Mouse (Mus musculus): ENCODE results near the gene Slc9a8. TPM values are rescaled to one million over a fixed set of nuclear protein-coding genes. Genes with fewer than 3 reads are reported as not detected.

The Slc9a8 gene
- polyA plus RNA-seq, 1 experiment: 47.7 TPM

DNA sequence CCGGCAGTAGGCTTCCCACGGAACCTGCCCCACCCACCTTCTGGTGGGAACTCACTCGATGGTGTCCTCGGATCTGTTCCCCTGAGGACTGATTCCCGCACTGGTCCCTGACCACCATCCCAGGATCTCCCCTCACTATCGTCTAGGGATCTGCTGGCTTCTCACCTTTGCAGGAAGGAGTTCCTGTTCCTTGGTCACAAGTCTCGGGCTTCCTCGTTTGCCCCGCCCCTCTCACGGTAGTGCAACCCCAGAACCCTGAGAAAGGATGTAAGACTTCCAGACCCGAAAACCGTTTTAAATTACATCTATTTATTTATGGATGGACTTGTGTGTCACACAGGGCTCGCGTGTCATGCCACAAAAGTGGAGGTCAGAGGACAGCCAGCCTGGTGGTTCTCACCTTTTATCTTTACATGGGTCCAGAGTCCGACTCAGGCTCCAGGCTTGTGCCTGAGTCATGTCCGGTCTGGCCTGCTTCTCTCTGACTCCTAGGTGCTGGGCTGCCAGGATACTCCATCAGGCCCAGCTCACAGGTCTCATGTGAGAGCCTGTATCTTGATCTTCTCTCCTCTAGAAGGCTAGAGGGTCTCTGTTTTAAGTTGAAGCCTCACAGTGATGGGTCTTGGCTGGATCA, 14.1 kb upstream of the Slc9a8 start:
- Histone ChIP-seq H3K27me3 (ENCODE audit: control insufficient read depth, insufficient read depth, low read length) (no peaks in the 10 kb centered on the region), H3K27ac (ENCODE audit: insufficient read depth, low read length) (no peak overlapping the region), H3K4me3 (ENCODE audit: extremely low read depth, insufficient read depth, insufficient read length) (no peak overlapping the region), H3K36me3 (ENCODE audit: control insufficient read depth, insufficient read depth, low read length) (no peaks in the 10 kb centered on the region), H3K4me1 (ENCODE audit: control insufficient read depth, insufficient read depth, insufficient read length) (no peaks in the 10 kb centered on the region)
- no peak for TF ChIP-seq POLR2A (IDR thresholded peaks at IDR 0.05; ENCODE audit: low read depth, low read length)
- TF ChIP-seq CTCF (IDR thresholded peaks at IDR 0.05; ENCODE audit: extremely low read depth, insufficient read depth, insufficient read length, insufficient replicate concordance): no peak
- DNase-seq (ENCODE audit: low read depth in 1 of 2, low spot score in 2 of 2): no peak
- 90% methylated on average over 16 of the region's 16 CpGs for WGBS

- H3K27ac ChIP-seq (ENCODE audit: insufficient read depth, low read length): no peak overlapping the region
- no peak for TF ChIP-seq POLR2A (IDR thresholded peaks at IDR 0.05; ENCODE audit: low read depth, low read length)
- TF ChIP-seq CTCF (IDR thresholded peaks at IDR 0.05; ENCODE audit: extremely low read depth, insufficient read depth, insufficient read length, insufficient replicate concordance): no peak
- 87% methylated on average over 5 of the region's 5 CpGs for WGBS
- no peaks in the 10 kb centered on the region for H3K27me3 ChIP-seq (ENCODE audit: control insufficient read depth, insufficient read depth, low read length)
- H3K36me3 ChIP-seq (ENCODE audit: control insufficient read depth, insufficient read depth, low read length): no peaks in the 10 kb centered on the region
- no peaks in the 10 kb centered on the region for H3K4me1 ChIP-seq (ENCODE audit: control insufficient read depth, insufficient read depth, insufficient read length)
- no peak for DNase-seq (ENCODE audit: low read depth in 1 of 2, low spot score in 2 of 2)
- H3K4me3 ChIP-seq (ENCODE audit: extremely low read depth, insufficient read depth, insufficient read length): no peak overlapping the region
These were observed 7.1 kb upstream of the Slc9a8 start for GRCm38 (mm10) chr2:167414461-167414860.

- TF ChIP-seq POLR2A (IDR thresholded peaks at IDR 0.05; ENCODE audit: low read depth, low read length) (no peak), CTCF (IDR thresholded peaks at IDR 0.05; ENCODE audit: extremely low read depth, insufficient read depth, insufficient read length, insufficient replicate concordance) (no peak)
- 84% methylated on average over 9 of the region's 9 CpGs for WGBS
- Histone ChIP-seq H3K27ac (ENCODE audit: insufficient read depth, low read length) (no peak overlapping the region), H3K4me3 (ENCODE audit: extremely low read depth, insufficient read depth, insufficient read length) (no peak overlapping the region), H3K36me3 (ENCODE audit: control insufficient read depth, insufficient read depth, low read length) (no peaks in the 10 kb centered on the region), H3K27me3 (ENCODE audit: control insufficient read depth, insufficient read depth, low read length) (no peaks in the 10 kb centered on the region), H3K4me1 (ENCODE audit: control insufficient read depth, insufficient read depth, insufficient read length) (no peaks in the 10 kb centered on the region; the same call in 1 of the 2 replicates)
- DNase-seq (ENCODE audit: low read depth in 1 of 2, low spot score in 2 of 2): no peak
These were observed 5.4 kb upstream of the Slc9a8 start for GRCm38 (mm10) chr2:167415970-167416563.

DNA sequence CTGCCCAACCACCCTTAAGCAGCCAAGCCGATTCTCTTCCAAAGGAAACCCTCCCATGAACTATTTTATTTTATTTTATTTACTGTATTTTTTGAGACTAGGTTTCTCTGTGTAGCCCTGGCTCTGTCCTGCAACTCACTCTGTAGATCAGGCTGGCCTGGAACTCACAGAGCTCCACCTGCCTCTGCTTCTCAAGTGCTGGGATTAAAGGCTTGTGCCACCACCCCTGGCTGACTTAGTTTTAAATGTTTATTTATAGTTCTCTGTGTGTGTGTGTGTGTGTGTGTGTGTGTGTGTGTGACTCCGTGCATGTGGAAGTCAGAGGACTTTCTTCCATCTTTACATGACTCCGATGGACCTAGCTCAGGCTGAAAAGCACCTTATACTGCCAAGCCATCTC, 4.5 kb upstream of the Slc9a8 start:
- Histone ChIP-seq H3K36me3 (ENCODE audit: control insufficient read depth, insufficient read depth, low read length) (no peaks in the 10 kb centered on the region), H3K4me3 (ENCODE audit: extremely low read depth, insufficient read depth, insufficient read length) (no peak overlapping the region), H3K27ac (ENCODE audit: insufficient read depth, low read length) (no peak overlapping the region), H3K27me3 (ENCODE audit: control insufficient read depth, insufficient read depth, low read length) (no peaks in the 10 kb centered on the region), H3K4me1 (ENCODE audit: control insufficient read depth, insufficient read depth, insufficient read length) (peaks cover under 1% of the 10 kb centered on the region; the same call in 1 of the 2 replicates)
- WGBS: 93% methylated on average over 3 of the region's 3 CpGs
- no peak for TF ChIP-seq CTCF (IDR thresholded peaks at IDR 0.05; ENCODE audit: extremely low read depth, insufficient read depth, insufficient read length, insufficient replicate concordance)
- TF ChIP-seq POLR2A (IDR thresholded peaks at IDR 0.05; ENCODE audit: low read depth, low read length): no peak
- DNase-seq (ENCODE audit: low read depth in 1 of 2, low spot score in 2 of 2): no peak

DNA sequence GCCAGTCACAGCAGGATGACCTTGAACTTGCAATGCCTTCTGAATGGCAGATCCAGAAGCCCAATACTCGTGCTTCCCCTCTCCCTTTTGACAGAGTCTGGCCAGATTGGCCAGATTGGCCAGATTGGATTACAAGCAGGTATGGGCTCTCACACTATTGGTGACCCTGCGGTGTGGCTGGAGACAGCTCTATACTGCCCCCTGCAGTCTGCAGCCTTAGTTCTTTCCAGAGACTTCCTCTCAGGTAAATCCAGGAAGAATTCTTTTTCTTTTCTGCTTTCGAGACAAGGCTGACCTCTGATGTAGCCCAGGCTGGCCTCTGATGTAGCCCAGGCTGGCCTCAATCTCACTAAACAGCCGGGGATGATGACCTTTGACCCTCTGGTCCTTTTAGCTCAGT, 3.8 kb upstream of the Slc9a8 start:
- TF ChIP-seq POLR2A (IDR thresholded peaks at IDR 0.05; ENCODE audit: low read depth, low read length) (no peak), CTCF (IDR thresholded peaks at IDR 0.05; ENCODE audit: extremely low read depth, insufficient read depth, insufficient read length, insufficient replicate concordance) (peak; percentile 80; the same call in 1 of the 2 replicates)
- H3K27ac ChIP-seq (ENCODE audit: insufficient read depth, low read length): no peak overlapping the region
- no peaks in the 10 kb centered on the region for H3K36me3 ChIP-seq (ENCODE audit: control insufficient read depth, insufficient read depth, low read length)
- 31% methylated on average over 4 of the region's 4 CpGs for WGBS
- no peak overlapping the region for H3K4me3 ChIP-seq (ENCODE audit: extremely low read depth, insufficient read depth, insufficient read length)
- H3K4me1 ChIP-seq (ENCODE audit: control insufficient read depth, insufficient read depth, insufficient read length): peaks cover 6% of the 10 kb centered on the region; the same call in 1 of the 2 replicates
- peak; percentile 39 to 75 for DNase-seq (ENCODE audit: low read depth in 1 of 2, low spot score in 2 of 2)
- H3K27me3 ChIP-seq (ENCODE audit: control insufficient read depth, insufficient read depth, low read length): no peaks in the 10 kb centered on the region

- H3K36me3 ChIP-seq (ENCODE audit: control insufficient read depth, insufficient read depth, low read length): peaks cover 3% of the 10 kb centered on the region; the same call in 1 of the 2 replicates
- no peak overlapping the region for H3K27ac ChIP-seq (ENCODE audit: insufficient read depth, low read length)
- no peaks in the 10 kb centered on the region for H3K27me3 ChIP-seq (ENCODE audit: control insufficient read depth, insufficient read depth, low read length)
- H3K4me3 ChIP-seq (ENCODE audit: extremely low read depth, insufficient read depth, insufficient read length): no peak overlapping the region
- DNase-seq (ENCODE audit: low read depth in 1 of 2, low spot score in 2 of 2): peak; percentile 79 to 81
- H3K4me1 ChIP-seq (ENCODE audit: control insufficient read depth, insufficient read depth, insufficient read length): peaks cover 6% of the 10 kb centered on the region; the same call in 1 of the 2 replicates
- WGBS: 10% methylated on average over 1 of the region's 1 CpGs
- TF ChIP-seq CTCF (IDR thresholded peaks at IDR 0.05; ENCODE audit: extremely low read depth, insufficient read depth, insufficient read length, insufficient replicate concordance) (peak; percentile 79; the same call in 1 of the 2 replicates), POLR2A (IDR thresholded peaks at IDR 0.05; ENCODE audit: low read depth, low read length) (no peak)
These were observed 2.3 kb upstream of the Slc9a8 start for GRCm38 (mm10) chr2:167419204-167419603.

GRCm38 (mm10) chr2:167420811-167421241, 686 bp upstream of the Slc9a8 start:
- 13% methylated on average over 10 of the region's 10 CpGs for WGBS
- peaks cover 6% of the 10 kb centered on the region; the same call in 1 of the 2 replicates for H3K4me1 ChIP-seq (ENCODE audit: control insufficient read depth, insufficient read depth, insufficient read length)
- TF ChIP-seq POLR2A (IDR thresholded peaks at IDR 0.05; ENCODE audit: low read depth, low read length) (no peak), CTCF (IDR thresholded peaks at IDR 0.05; ENCODE audit: extremely low read depth, insufficient read depth, insufficient read length, insufficient replicate concordance) (no peak)
- DNase-seq (ENCODE audit: low read depth in 1 of 2, low spot score in 2 of 2): no peak
- peak overlapping the region; percentile 97 for H3K27ac ChIP-seq (ENCODE audit: insufficient read depth, low read length)
- peaks cover 17% of the 10 kb centered on the region for H3K36me3 ChIP-seq (ENCODE audit: control insufficient read depth, insufficient read depth, low read length)
- no peaks in the 10 kb centered on the region for H3K27me3 ChIP-seq (ENCODE audit: control insufficient read depth, insufficient read depth, low read length)
- H3K4me3 ChIP-seq (ENCODE audit: extremely low read depth, insufficient read depth, insufficient read length): peak overlapping the region; percentile 93

Data from spleen, adult 2 months (tissue).